Mouse (Mus musculus) gastrocnemius, postnatal 36 days (tissue): ENCODE results near the gene Cramp1l. TPM values are rescaled to one million over a fixed set of nuclear protein-coding genes. Genes with fewer than 3 reads are reported as not detected.

Experiments
- total RNA-seq, 2 experiments: library from RNA; stranded (reverse); gene quantifications; 2 replicates each; pipeline ENCODE4 v1.2.3; 2021

Cramp1l gene
- total RNA-seq, 2 experiments from 2014 or later, result 5.9 to 7.1 TPM

Other genes with a start within 250 kb of the Cramp1l start
- gene Meiob, start 211.5 kb downstream of the Cramp1l start, total RNA-seq, result not detected
- 10 to 100 TPM; 66.0 to 77.0 TPM for gene Hagh, start 175.6 kb downstream of the Cramp1l start, total RNA-seq
- 10 to 100 TPM; 40.3 to 42.1 TPM for gene Fahd1, start 165.4 kb downstream of the Cramp1l start, total RNA-seq
- gene Igfals, start 149.8 kb downstream of the Cramp1l start, total RNA-seq, result 1 to 10 TPM; 3.3 to 3.8 TPM
- gene Nubp2, start 129.4 kb downstream of the Cramp1l start, total RNA-seq, result 10 to 100 TPM; 10.0 TPM
- gene Spsb3, start 129.1 kb downstream of the Cramp1l start, total RNA-seq, result 10 to 100 TPM; 25.4 to 31.0 TPM
- 10 to 100 TPM in 1 of 2 experiments, 1 to 10 TPM in 1; 9.3 to 10.2 TPM for gene Eme2, start 120.7 kb downstream of the Cramp1l start, total RNA-seq
- gene Mrps34, start 120.7 kb downstream of the Cramp1l start, total RNA-seq, result 10 to 100 TPM; 84.6 to 90.2 TPM
- gene Nme3, start 119.3 kb downstream of the Cramp1l start, total RNA-seq, result 10 to 100 TPM; 10.3 to 11.7 TPM
- gene Mapk8ip3, start 78.8 kb downstream of the Cramp1l start, total RNA-seq, result 10 to 100 TPM; 16.2 to 24.4 TPM
- 1 to 10 TPM; 6.2 to 6.8 TPM for gene Jpt2, start 55.1 kb downstream of the Cramp1l start, total RNA-seq
- gene Ift140, start 297 bp upstream of the Cramp1l start, total RNA-seq, result 1 to 10 TPM; 1.7 to 2.0 TPM
- gene Tmem204, start 67.8 kb upstream of the Cramp1l start, total RNA-seq, result 10 to 100 TPM; 10.3 to 10.7 TPM
- 1 to 10 TPM; 4.2 to 6.1 TPM for gene Telo2, start 100.2 kb upstream of the Cramp1l start, total RNA-seq
- 1 to 10 TPM; 3.7 to 4.3 TPM for gene Ptx4, start 105.0 kb upstream of the Cramp1l start, total RNA-seq
- gene Clcn7, start 117.6 kb upstream of the Cramp1l start, total RNA-seq, result 10 to 100 TPM; 13.7 to 14.9 TPM
- gene Ccdc154, start 146.7 kb upstream of the Cramp1l start, total RNA-seq, result not detected
- not detected for gene Gm38655, start 159.7 kb upstream of the Cramp1l start, total RNA-seq
- gene BC003965, start 168.8 kb upstream of the Cramp1l start, total RNA-seq, result 10 to 100 TPM; 12.3 to 13.8 TPM
- 1 to 10 TPM; 4.9 to 5.6 TPM for gene Unkl, start 172.6 kb upstream of the Cramp1l start, total RNA-seq
- 10 to 100 TPM; 13.8 to 14.1 TPM for gene Gnptg, start 224.3 kb upstream of the Cramp1l start, total RNA-seq
- gene Tsr3, start 224.4 kb upstream of the Cramp1l start, total RNA-seq, result 10 to 100 TPM; 15.8 to 18.4 TPM
- gene Baiap3, start 240.6 kb upstream of the Cramp1l start, total RNA-seq, result not detected